Comparison of ENCODE assay signal across 19 mouse cellular contexts in the genomic region with DNA sequence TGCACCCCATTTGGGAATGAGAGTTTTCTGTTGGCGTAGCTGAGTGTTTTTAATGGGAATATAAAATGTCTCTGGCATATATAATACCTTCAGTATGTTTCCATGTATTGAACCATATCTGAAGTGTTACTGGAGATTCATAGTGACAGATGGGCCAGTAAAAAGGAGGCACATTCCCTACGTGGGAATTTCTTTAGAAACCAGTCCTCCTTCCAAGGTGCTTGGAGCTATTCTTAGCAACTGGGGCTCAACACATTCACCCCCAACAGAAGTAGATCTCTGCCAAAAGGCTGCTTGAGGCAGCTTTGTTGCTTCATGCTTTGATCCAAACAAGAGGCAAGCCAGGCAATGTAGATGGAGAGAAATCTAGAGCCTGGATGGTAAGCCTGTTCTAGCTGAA.
DNase-seq lines count a peak whose midpoint lies in the region; ATAC-seq and TF ChIP-seq lines count a peak whose summit lies in the region.
"Had no signal": no experiment of that assay in that cellular context is flagged by ENCODE, and none has a peak within 500 bp of the region (broad histone marks: within the 10 kb centered on the region; RNA-seq: fewer than 3 reads in every experiment).

No protein-coding gene starts in this region.

- no peak overlapping the region for H3K4me3 ChIP-seq in embryonic facial prominence, embryonic 12.5 days
- no peak overlapping the region for H3K4me3 ChIP-seq in embryonic facial prominence, embryonic 10.5 days
- no peak overlapping the region for H3K4me3 ChIP-seq in embryonic facial prominence, embryonic 13.5 days
- no peak overlapping the region for H3K4me3 ChIP-seq in limb, embryonic 14.5 days (replicated peaks; ENCODE audit: low read length)
- H3K4me3 ChIP-seq: heart, embryonic 12.5 days; hindbrain, embryonic 15.5 days; limb, embryonic 12.5 days had no signal

- H3K27me3 ChIP-seq in embryonic facial prominence, embryonic 12.5 days = no peaks in the 10 kb centered on the region
- no peaks in the 10 kb centered on the region for H3K27me3 ChIP-seq in embryonic facial prominence, embryonic 10.5 days (replicated peaks; ENCODE audit: low read depth, poor library complexity, severe bottlenecking)
- H3K27me3 ChIP-seq in embryonic facial prominence, embryonic 13.5 days = no peaks in the 10 kb centered on the region
- no peaks in the 10 kb centered on the region for H3K27me3 ChIP-seq in limb, embryonic 14.5 days (ENCODE audit: control insufficient read depth, insufficient read depth, low read length)
- H3K27me3 ChIP-seq: heart, embryonic 12.5 days; hindbrain, embryonic 15.5 days; limb, embryonic 12.5 days had no signal

- H3K9me3 ChIP-seq in embryonic facial prominence, embryonic 12.5 days = no peaks in the 10 kb centered on the region
- no peaks in the 10 kb centered on the region for H3K9me3 ChIP-seq in embryonic facial prominence, embryonic 10.5 days
- H3K9me3 ChIP-seq in embryonic facial prominence, embryonic 13.5 days = no peaks in the 10 kb centered on the region
- H3K9me3 ChIP-seq in limb, embryonic 14.5 days (ENCODE audit: control insufficient read depth, low read length) = no peaks in the 10 kb centered on the region
- H3K9me3 ChIP-seq: G1E; heart, embryonic 12.5 days; hindbrain, embryonic 15.5 days; limb, embryonic 12.5 days had no signal

- no peak overlapping the region for H3K4me2 ChIP-seq in embryonic facial prominence, embryonic 12.5 days (replicated peaks)
- no peak overlapping the region for H3K4me2 ChIP-seq in embryonic facial prominence, embryonic 13.5 days
- H3K4me2 ChIP-seq in limb, embryonic 14.5 days (replicated peaks; ENCODE audit: low read depth, low read length, severe bottlenecking) = no peak overlapping the region
- H3K4me2 ChIP-seq: heart, embryonic 12.5 days; hindbrain, embryonic 15.5 days; limb, embryonic 12.5 days had no signal

- 0 out of 2 replicates have a peak overlapping the region, but pooled peaks have one; percentile 6 for H3K27ac ChIP-seq in embryonic facial prominence, embryonic 12.5 days
- H3K27ac ChIP-seq in embryonic facial prominence, embryonic 10.5 days (replicated peaks) = no peak overlapping the region
- 0 out of 2 replicates have a peak overlapping the region, but pooled peaks have one; percentile 9 for H3K27ac ChIP-seq in embryonic facial prominence, embryonic 13.5 days
- 0 out of 2 replicates have a peak overlapping the region, but pooled peaks have one; percentile 33 for H3K27ac ChIP-seq in limb, embryonic 14.5 days (replicated peaks; ENCODE audit: low read depth, low read length)
- H3K27ac ChIP-seq: hindbrain, embryonic 15.5 days; limb, embryonic 12.5 days had no signal

- ATAC-seq in embryonic facial prominence, embryonic 12.5 days (ENCODE audit: insufficient number of reproducible peaks, insufficient read depth, low FRiP score, low TSS enrichment) = no peak
- ATAC-seq in embryonic facial prominence, embryonic 13.5 days (ENCODE audit: insufficient number of reproducible peaks, insufficient read depth, low FRiP score, low TSS enrichment, low read depth) = no peak
- peak; percentile 62 for ATAC-seq in limb, embryonic 14.5 days (ENCODE audit: low FRiP score, low read depth)
- ATAC-seq: CD4-positive, CD25-positive, alpha-beta regulatory T cell, adult 4 months had no signal

- no peak for TF ChIP-seq POLR2A in limb, embryonic 14.5 days (IDR thresholded peaks at IDR 0.05; ENCODE audit: borderline replicate concordance, extremely low read depth, insufficient read depth, insufficient read length)

- no peaks in the 10 kb centered on the region for H3K36me3 ChIP-seq in embryonic facial prominence, embryonic 12.5 days
- no peaks in the 10 kb centered on the region for H3K36me3 ChIP-seq in embryonic facial prominence, embryonic 10.5 days (replicated peaks)
- no peaks in the 10 kb centered on the region for H3K36me3 ChIP-seq in embryonic facial prominence, embryonic 13.5 days
- no peaks in the 10 kb centered on the region for H3K36me3 ChIP-seq in limb, embryonic 14.5 days (ENCODE audit: control insufficient read depth, insufficient read depth, low read length)
- H3K36me3 ChIP-seq: G1E; heart, embryonic 12.5 days; hindbrain, embryonic 15.5 days; limb, embryonic 12.5 days had no signal

- H3K9ac ChIP-seq in embryonic facial prominence, embryonic 12.5 days = no peak overlapping the region
- no peak overlapping the region for H3K9ac ChIP-seq in embryonic facial prominence, embryonic 13.5 days
- no peak overlapping the region for H3K9ac ChIP-seq in limb, embryonic 14.5 days (ENCODE audit: low read depth, low read length, severe bottlenecking)
- H3K9ac ChIP-seq: heart, embryonic 12.5 days; hindbrain, embryonic 15.5 days; limb, embryonic 12.5 days had no signal

- no peaks in the 10 kb centered on the region for H3K4me1 ChIP-seq in embryonic facial prominence, embryonic 12.5 days
- no peaks in the 10 kb centered on the region for H3K4me1 ChIP-seq in embryonic facial prominence, embryonic 10.5 days
- no peaks in the 10 kb centered on the region for H3K4me1 ChIP-seq in embryonic facial prominence, embryonic 13.5 days
- 0 out of 2 replicates have a peak, but pooled peaks cover 6% of the 10 kb centered on the region for H3K4me1 ChIP-seq in limb, embryonic 14.5 days (ENCODE audit: control insufficient read depth, insufficient read depth, low read length)
- H3K4me1 ChIP-seq: heart, embryonic 12.5 days; hindbrain, embryonic 15.5 days; limb, embryonic 12.5 days had no signal

- intact Hi-C loops in left cerebral cortex, postnatal 4 days (cut with DNase I) = no loop called here

- no peak for DNase-seq in embryonic facial prominence, embryonic 10.5 days (ENCODE audit: low spot score)
- peak; percentile 18 for DNase-seq in left cerebral cortex, adult 11 months (ENCODE audit: low spot score)
- no peak for DNase-seq in left cerebral cortex, postnatal 4 days
- DNase-seq in limb, embryonic 14.5 days (ENCODE audit: low spot score) = peak; percentile 67
- no peak for DNase-seq in natural killer cell, adult 2 months (ENCODE audit: low spot score in 2 of 2)
- DNase-seq in kidney, postnatal 4 days = no peak
- DNase-seq: adrenal gland, adult 8-10 months; cerebellum, adult 2 months; kidney, adult 18-20 months; kidney, postnatal 14 days; lung, postnatal 10 days; thymus, adult 18-20 months had no signal

- 42% methylated on average over 2 of the region's 2 CpGs for WGBS in embryonic facial prominence, embryonic 12.5 days
- 75% methylated on average over 2 of the region's 2 CpGs for WGBS in embryonic facial prominence, embryonic 10.5 days
- 37% methylated on average over 2 of the region's 2 CpGs for WGBS in embryonic facial prominence, embryonic 13.5 days
- WGBS in limb, embryonic 14.5 days = 25% methylated on average over 2 of the region's 2 CpGs

Comparison
In these comparisons a context has a peak if more than half of its experiments do, and no peak if none do; other contexts are left out.
1. DNase-seq: peak in left cerebral cortex, adult 11 months (single experiment) and limb, embryonic 14.5 days (single experiment); none in embryonic facial prominence, embryonic 10.5 days (single experiment), left cerebral cortex, postnatal 4 days (single experiment), natural killer cell, adult 2 months (0 of 2) and kidney, postnatal 4 days (0 of 2).